Mouse (Mus musculus) cortical plate, adult 2 months (tissue): ENCODE measurements around the gene Drd5. TPM values are rescaled to one million over a fixed set of nuclear protein-coding genes. Genes with fewer than 3 reads are reported as not detected.

ENCODE experiments used
- H3K27ac ChIP-seq: fragments of 200-500 bp; 2 replicates; pipeline ENCODE4 v1.5.1; 2012; ENCODE audit warnings: low read length, control low read depth, inconsistent platforms; ENCODE audit not compliant: insufficient read depth
- H3K4me1 ChIP-seq: fragments of 200-500 bp; 2 replicates; pipeline ENCODE4 v1.6.1; 2011; ENCODE audit warnings: low read length; ENCODE audit not compliant: control insufficient read depth, insufficient read depth
- H3K4me3 ChIP-seq: fragments of 200-500 bp; 2 replicates; pipeline ENCODE4 v1.5.1; 2011; ENCODE audit warnings: mild to moderate bottlenecking, low read length, control low read depth; ENCODE audit not compliant: insufficient read depth
- CTCF ChIP-seq: fragments of 200-500 bp; IDR thresholded peaks from 2 replicates; pipeline ENCODE4 v1.5.1; 2011; ENCODE audit warnings: mild to moderate bottlenecking, control low read depth, low read length; ENCODE audit not compliant: insufficient read depth; ENCODE audit errors: extremely low read depth
- POLR2A ChIP-seq: fragments of 200-500 bp; IDR thresholded peaks from 2 replicates; pipeline ENCODE4 v1.6.1; 2011; ENCODE audit warnings: mild to moderate bottlenecking, low read length, control low read depth; ENCODE audit not compliant: insufficient read depth; ENCODE audit errors: extremely low read depth
- polyA plus RNA-seq: library from polyadenylated mRNA; depleted of rRNA; stranded (reverse); fragments of >200 nt; gene quantifications from 2 replicates; pipeline ENCODE4 v1.2.3, GENCODE M21; 2012; rRNA removed

The Drd5 gene
- polyA plus RNA-seq, 1 experiment, result 0.84 TPM

DNA sequence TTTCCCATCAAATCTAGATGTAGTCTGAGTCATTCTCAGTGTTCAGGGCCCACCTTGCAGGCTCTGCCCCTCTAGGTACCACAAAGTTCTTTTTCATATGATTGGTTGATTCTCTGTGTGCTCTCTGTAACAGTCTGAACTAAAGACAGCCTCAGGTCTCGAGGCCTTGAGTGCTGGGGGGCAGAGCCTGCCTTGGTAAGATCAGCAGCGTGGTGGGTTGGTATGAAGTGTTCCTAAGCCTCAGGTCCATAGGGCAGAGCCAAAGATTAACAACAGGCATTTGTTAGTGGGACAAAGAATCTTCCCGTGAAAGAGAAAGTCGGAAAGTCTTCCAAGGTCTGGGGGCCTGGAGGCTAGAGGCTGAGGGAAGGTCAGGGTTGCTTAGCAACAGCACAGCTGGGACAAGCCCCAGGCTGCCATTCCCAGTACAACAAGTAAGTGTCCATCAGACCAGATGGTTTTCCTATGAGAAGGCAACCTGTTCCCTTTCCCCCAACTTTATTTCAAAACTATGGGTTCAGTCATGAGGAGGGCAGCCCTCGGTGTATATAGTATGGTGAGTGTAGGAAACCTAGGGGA lies 31.3 kb downstream of the Drd5 start:
- H3K4me1 ChIP-seq, result no peaks in the 10 kb centered on the region
- H3K27ac ChIP-seq, result no peak overlapping the region
- H3K4me3 ChIP-seq, result no peak overlapping the region
- TF ChIP-seq POLR2A (no peak), CTCF (no peak)

GRCm38 (mm10) chr5:38356927-38357326 lies 37.8 kb downstream of the Drd5 start:
- Histone ChIP-seq H3K27ac (0 out of 2 replicates have a peak overlapping the region, but pooled peaks have one; percentile 64), H3K4me1 (peaks cover 4% of the 10 kb centered on the region; the same call in 1 of the 2 replicates), H3K4me3 (no peak overlapping the region)
- TF ChIP-seq CTCF, result no peak
- no peak for TF ChIP-seq POLR2A

GRCm38 (mm10) chr5:38359716-38360115 lies 40.5 kb downstream of the Drd5 start:
- Histone ChIP-seq H3K4me1 (peaks cover 4% of the 10 kb centered on the region; the same call in 1 of the 2 replicates), H3K27ac (no peak overlapping the region), H3K4me3 (no peak overlapping the region)
- TF ChIP-seq CTCF (no peak), POLR2A (no peak)

GRCm38 (mm10) chr5:38364396-38364795 lies 45.2 kb downstream of the Drd5 start:
- Histone ChIP-seq H3K27ac (no peak overlapping the region), H3K4me3 (no peak overlapping the region), H3K4me1 (no peaks in the 10 kb centered on the region; the same call in 1 of the 2 replicates)
- TF ChIP-seq POLR2A, result no peak

- TF ChIP-seq CTCF, result no peak
- no peak for TF ChIP-seq POLR2A
- no peaks in the 10 kb centered on the region; the same call in 1 of the 2 replicates for H3K4me1 ChIP-seq
- H3K27ac ChIP-seq, result no peak overlapping the region
- H3K4me3 ChIP-seq, result no peak overlapping the region
Measured at GRCm38 (mm10) chr5:38365521-38365920, 46.4 kb downstream of the Drd5 start.

GRCm38 (mm10) chr5:38366650-38367470 lies 47.7 kb downstream of the Drd5 start:
- Histone ChIP-seq H3K4me3 (no peak overlapping the region), H3K4me1 (no peaks in the 10 kb centered on the region; the same call in 1 of the 2 replicates), H3K27ac (no peak overlapping the region)
- TF ChIP-seq CTCF (no peak), POLR2A (no peak)

DNA sequence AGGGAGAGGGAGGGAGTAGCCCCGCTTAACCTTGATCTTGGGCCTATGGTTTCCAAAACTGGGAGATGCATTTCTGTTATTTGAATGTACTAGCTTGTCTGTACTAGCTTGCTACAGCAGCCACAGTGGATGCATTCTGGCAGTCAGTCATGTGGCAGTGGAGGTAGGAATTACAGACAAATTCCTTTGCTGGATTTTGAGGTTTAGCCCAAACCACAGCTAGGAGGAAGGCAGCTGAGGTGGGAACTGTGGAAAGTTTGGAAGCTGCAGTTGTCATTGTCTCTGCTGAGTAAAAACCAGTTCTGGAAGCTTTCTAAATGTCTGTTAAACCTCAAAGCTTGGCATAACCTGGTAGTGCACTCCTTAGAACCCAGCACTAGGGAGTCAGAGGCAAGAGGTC lies 52.1 kb downstream of the Drd5 start:
- no peak for TF ChIP-seq CTCF
- no peak for TF ChIP-seq POLR2A
- Histone ChIP-seq H3K4me3 (no peak overlapping the region), H3K4me1 (no peaks in the 10 kb centered on the region; the same call in 1 of the 2 replicates), H3K27ac (no peak overlapping the region)

Other genes with a start within 250 kb of the Drd5 start
- gene Nsg1, start 159.5 kb upstream of the Drd5 start, polyA plus RNA-seq, result 314 and 320 TPM in 2 replicates
- gene Zbtb49, start 98.9 kb upstream of the Drd5 start, polyA plus RNA-seq, result 19.0 and 20.6 TPM in 2 replicates
- 14.3 and 15.5 TPM in 2 replicates for gene Lyar, start 98.9 kb upstream of the Drd5 start, polyA plus RNA-seq
- gene Tmem128, start 59.2 kb upstream of the Drd5 start, polyA plus RNA-seq, result 47.5 and 48.0 TPM in 2 replicates
- gene Otop1, start 43.4 kb upstream of the Drd5 start, polyA plus RNA-seq, result 0.02 TPM in 1 of 2 replicates, not detected in the other
- gene Slc2a9, start 183.8 kb downstream of the Drd5 start, polyA plus RNA-seq, result 0.79 and 1.1 TPM in 2 replicates
- 140 and 152 TPM in 2 replicates for gene Wdr1, start 243.9 kb downstream of the Drd5 start, polyA plus RNA-seq